Mouse (Mus musculus) kidney, postnatal 0 days (tissue): ENCODE measurements around the gene Chrm3. TPM values are rescaled to one million over a fixed set of nuclear protein-coding genes. Genes with fewer than 3 reads are reported as not detected.

Experiments used
- ATAC-seq: fragments of 200-750 bp; cut with Nextera tagmentation; replicated peaks from 2 replicates; pipeline ENCODE4 v1.8.0; 2017; ENCODE audit warnings: low read depth, moderate number of reproducible peaks, moderate TSS enrichment, moderate library complexity; ENCODE audit not compliant: low FRiP score
- DNase-seq: peaks from one replicate; pipeline ENCODE4 v3.0.0-alpha.2; 2016; ENCODE audit warnings: low spot score
- H3K27ac ChIP-seq: fragments of 300-500 bp; sonication (generic); 2 replicates; pipeline ENCODE4 v1.5.1; 2014; ENCODE audit warnings: mild to moderate bottlenecking
- H3K27me3 ChIP-seq: fragments of 300-500 bp; sonication (generic); 2 replicates; pipeline ENCODE4 v1.6.1; 2014; ENCODE audit warnings: low read length, mixed read lengths; ENCODE audit not compliant: insufficient read depth
- H3K36me3 ChIP-seq: fragments of 300-500 bp; sonication (generic); 2 replicates; pipeline ENCODE4 v1.6.1; 2014; ENCODE audit warnings: low read length, mixed read lengths; ENCODE audit not compliant: insufficient read depth
- H3K4me1 ChIP-seq: fragments of 300-500 bp; sonication (generic); replicated peaks from 2 replicates; pipeline ENCODE4 v1.6.1; 2014; ENCODE audit warnings: antibody characterized with exemption, low read length, mixed read lengths; ENCODE audit not compliant: insufficient read depth
- H3K4me2 ChIP-seq: fragments of 300-500 bp; sonication (generic); 2 replicates; pipeline ENCODE4 v1.6.1; 2014; ENCODE audit warnings: mild to moderate bottlenecking, low read length, moderate library complexity, mixed read lengths
- H3K4me3 ChIP-seq: fragments of 300-500 bp; sonication (generic); replicated peaks from 2 replicates; pipeline ENCODE4 v1.5.1; 2014; ENCODE audit warnings: low read depth, low read length
- H3K9ac ChIP-seq: fragments of 300-500 bp; sonication (generic); 2 replicates; pipeline ENCODE4 v1.6.1; 2014; ENCODE audit warnings: low read depth, low read length
- H3K9me3 ChIP-seq: fragments of 300-500 bp; sonication (generic); replicated peaks from 2 replicates; pipeline ENCODE4 v1.6.1; 2016; ENCODE audit warnings: low read length, inconsistent platforms, mixed read lengths
- CTCF ChIP-seq: IDR thresholded peaks from 2 replicates; pipeline ENCODE4 v1.5.1; 2016; ENCODE audit warnings: antibody characterized with exemption, low read depth, mild to moderate bottlenecking, moderate library complexity
- WGBS: fragments of 180-500 bp; shearing (Covaris S2); extraction: QIAGEN DNeasy Blood & Tissue Kit; methylation state at CpG from one replicate; pipeline ENCODE4 v1.1.7; 2014; 5-methylcytosine and 5-hydroxymethylcytosine counted together
- polyA plus RNA-seq: library from polyadenylated mRNA; unstranded; fragments of >200 nt; fragmentation: Nextera tagmentation; extraction: Ambion mirVana; gene quantifications from 2 replicates; pipeline ENCODE4 v1.2.1, GENCODE M21; 2015

The Chrm3 gene
- polyA plus RNA-seq, 1 experiment from 2014 or later: 0.75 TPM

DNA sequence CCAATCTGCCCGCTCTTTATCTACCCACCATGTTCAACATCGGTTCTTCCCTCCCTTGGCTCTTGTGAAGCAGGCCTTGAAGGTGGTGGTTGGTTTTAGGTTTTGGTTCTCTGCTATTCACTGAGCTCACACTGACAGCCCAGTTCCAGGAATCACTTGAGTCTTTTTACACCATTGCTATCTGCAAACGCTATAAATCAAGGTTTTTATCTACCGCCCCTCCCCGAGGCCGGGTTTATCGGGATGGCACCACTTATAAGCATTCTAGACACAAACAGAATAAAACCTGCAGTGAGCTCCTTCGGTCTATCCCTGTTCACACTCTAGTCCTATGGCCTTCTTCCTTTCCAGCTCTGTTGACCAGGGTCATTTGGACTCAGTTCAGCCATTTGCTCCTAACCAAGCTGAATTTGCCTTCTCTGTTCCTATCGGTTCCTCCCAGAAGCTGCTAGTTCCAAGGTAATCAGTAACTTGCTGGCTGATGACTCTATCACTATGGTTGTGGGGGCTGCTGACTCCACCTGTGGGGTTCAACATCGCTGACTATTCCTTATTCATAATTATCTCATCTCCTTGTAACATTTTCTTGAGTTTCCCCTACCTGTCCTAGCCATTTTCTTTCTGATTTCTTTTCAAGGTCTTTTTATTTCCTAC, 291.6 kb downstream of the Chrm3 start:
- no peak for DNase-seq
- Histone ChIP-seq H3K4me1 (no peaks in the 10 kb centered on the region), H3K27ac (no peak overlapping the region), H3K27me3 (no peaks in the 10 kb centered on the region), H3K4me3 (no peak overlapping the region), H3K4me2 (no peak overlapping the region), H3K9me3 (no peaks in the 10 kb centered on the region), H3K9ac (no peak overlapping the region), H3K36me3 (no peaks in the 10 kb centered on the region)
- ATAC-seq: no peak
- 79% methylated on average over 10 of the region's 10 CpGs for WGBS
- no peak for TF ChIP-seq CTCF

DNA sequence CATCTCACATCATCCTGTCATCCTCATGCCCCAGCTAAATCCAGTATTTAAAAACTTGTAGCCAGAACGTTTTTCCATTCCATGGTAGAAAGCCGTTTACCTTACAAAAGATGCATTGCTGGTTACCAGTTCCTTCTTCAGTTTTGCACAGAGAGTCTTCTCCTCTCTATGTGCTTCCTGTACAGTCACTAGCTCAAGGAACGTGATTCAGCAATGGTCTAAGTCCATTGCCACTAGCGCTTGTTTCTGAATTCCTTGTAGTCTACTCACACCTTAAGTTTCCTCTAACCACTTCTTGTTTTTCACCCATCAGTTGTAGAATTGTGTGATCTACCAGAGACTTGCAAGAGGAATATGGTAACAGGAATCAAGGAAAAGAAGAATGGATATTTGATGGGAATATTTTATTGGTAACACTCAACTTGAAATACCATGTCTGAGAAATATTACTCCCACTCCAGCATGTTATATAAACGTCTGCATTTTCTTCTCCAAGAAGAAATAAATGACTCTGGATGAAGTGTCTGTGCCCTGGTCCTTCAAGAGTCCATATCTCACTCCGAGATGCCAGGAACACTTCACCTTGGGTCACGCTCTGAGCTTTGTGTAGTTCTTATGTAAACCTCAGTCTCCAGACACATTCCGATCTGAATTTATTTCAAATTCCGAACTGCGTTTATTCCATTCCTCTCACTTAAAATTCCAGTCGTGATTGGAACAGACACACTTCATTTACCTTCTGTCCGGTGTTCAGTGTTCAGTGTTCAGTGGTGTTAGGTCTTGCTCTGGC, 293.6 kb downstream of the Chrm3 start:
- Histone ChIP-seq H3K4me1 (no peaks in the 10 kb centered on the region), H3K27me3 (no peaks in the 10 kb centered on the region), H3K4me3 (no peak overlapping the region), H3K36me3 (no peaks in the 10 kb centered on the region), H3K9me3 (no peaks in the 10 kb centered on the region), H3K27ac (no peak overlapping the region), H3K4me2 (no peak overlapping the region), H3K9ac (no peak overlapping the region)
- no peak for ATAC-seq
- 68% methylated on average over 12 of the region's 12 CpGs for WGBS
- DNase-seq: peak; percentile 6
- TF ChIP-seq CTCF: no peak

GRCm38 (mm10) chr13:10065776-10066175, 294.9 kb downstream of the Chrm3 start:
- TF ChIP-seq CTCF: no peak
- H3K4me3 ChIP-seq: no peak overlapping the region
- no peak for ATAC-seq
- H3K4me1 ChIP-seq: no peaks in the 10 kb centered on the region
- DNase-seq: no peak
- no peak overlapping the region for H3K9ac ChIP-seq
- no peaks in the 10 kb centered on the region for H3K36me3 ChIP-seq
- H3K27me3 ChIP-seq: no peaks in the 10 kb centered on the region
- H3K9me3 ChIP-seq: no peaks in the 10 kb centered on the region
- WGBS: 72% methylated on average over 2 of the region's 2 CpGs
- H3K27ac ChIP-seq: no peak overlapping the region
- H3K4me2 ChIP-seq: no peak overlapping the region

GRCm38 (mm10) chr13:10062681-10063080, 298.0 kb downstream of the Chrm3 start:
- DNase-seq (no peak), ATAC-seq (no peak)
- Histone ChIP-seq H3K27ac (no peak overlapping the region), H3K4me3 (no peak overlapping the region), H3K9me3 (no peaks in the 10 kb centered on the region), H3K4me1 (no peaks in the 10 kb centered on the region), H3K27me3 (no peaks in the 10 kb centered on the region), H3K4me2 (no peak overlapping the region), H3K36me3 (no peaks in the 10 kb centered on the region), H3K9ac (no peak overlapping the region)
- WGBS: 78% methylated on average over 5 of the region's 5 CpGs
- no peak for TF ChIP-seq CTCF

- Histone ChIP-seq H3K36me3 (no peaks in the 10 kb centered on the region), H3K27ac (no peak overlapping the region), H3K27me3 (no peaks in the 10 kb centered on the region), H3K4me3 (no peak overlapping the region), H3K9ac (no peak overlapping the region), H3K4me2 (no peak overlapping the region), H3K4me1 (no peaks in the 10 kb centered on the region), H3K9me3 (no peaks in the 10 kb centered on the region)
- WGBS: 44% methylated on average over 1 of the region's 1 CpGs
- DNase-seq (no peak), ATAC-seq (no peak)
- no peak for TF ChIP-seq CTCF
Measured at GRCm38 (mm10) chr13:10058993-10059392, 301.7 kb downstream of the Chrm3 start.

- Histone ChIP-seq H3K27me3 (no peaks in the 10 kb centered on the region), H3K9ac (no peak overlapping the region), H3K4me2 (no peak overlapping the region), H3K27ac (no peak overlapping the region), H3K9me3 (no peaks in the 10 kb centered on the region), H3K4me1 (no peaks in the 10 kb centered on the region), H3K36me3 (no peaks in the 10 kb centered on the region), H3K4me3 (no peak overlapping the region)
- no peak for TF ChIP-seq CTCF
- DNase-seq (no peak), ATAC-seq (no peak)
- 82% methylated on average over 2 of the region's 2 CpGs for WGBS
Measured at GRCm38 (mm10) chr13:10057644-10058198, 302.9 kb downstream of the Chrm3 start.
